Mouse (Mus musculus) ES-CJ7 (cell line): ENCODE results near the gene Fxyd6.

Experiments
- DNase-seq: peaks from one replicate; pipeline ENCODE4 v3.0.0; 2011; ENCODE audit warnings: low read depth, low spot score

The Fxyd6 gene

DNA sequence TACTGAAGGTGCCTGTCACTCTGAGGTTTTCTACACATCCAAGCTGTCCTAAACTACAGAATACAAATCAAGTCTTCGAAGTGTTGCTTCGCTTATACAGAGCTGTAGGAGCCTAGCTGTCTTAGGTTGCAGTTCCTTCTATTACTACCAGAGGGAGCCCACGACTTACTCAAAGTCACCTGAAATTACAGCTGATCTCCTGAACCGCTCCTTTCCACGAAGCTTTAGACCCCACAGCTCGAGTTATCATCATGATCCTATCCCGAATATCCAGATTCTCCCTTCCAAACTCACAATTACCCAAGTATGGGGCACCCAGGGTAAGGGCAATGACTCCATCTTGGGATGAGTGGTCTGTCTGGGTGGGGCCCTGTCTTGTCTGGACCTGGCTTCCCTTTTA is 41.8 kb downstream of the Fxyd6 start:
- peak; percentile 77 for DNase-seq

DNA sequence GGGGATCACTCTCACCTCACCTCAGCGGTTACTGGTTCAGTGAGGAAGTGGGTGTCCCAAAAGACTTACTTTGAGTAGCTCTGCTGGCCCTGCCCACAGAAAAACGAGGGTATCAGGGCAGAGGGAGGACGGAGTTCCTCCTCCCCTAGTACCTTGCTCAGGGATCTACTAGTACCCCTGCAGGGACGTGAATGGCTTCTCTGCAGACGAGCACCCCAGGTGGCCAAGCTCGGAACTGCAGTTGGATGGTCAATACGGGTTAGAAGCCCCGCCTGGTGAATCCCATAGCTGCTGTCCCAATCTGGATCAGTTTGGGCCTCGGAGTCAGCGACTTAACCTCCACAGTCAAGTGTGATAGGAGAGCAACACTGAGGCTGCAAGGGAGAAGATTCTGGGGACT is 42.3 kb downstream of the Fxyd6 start:
- peak; percentile 90 for DNase-seq

DNA sequence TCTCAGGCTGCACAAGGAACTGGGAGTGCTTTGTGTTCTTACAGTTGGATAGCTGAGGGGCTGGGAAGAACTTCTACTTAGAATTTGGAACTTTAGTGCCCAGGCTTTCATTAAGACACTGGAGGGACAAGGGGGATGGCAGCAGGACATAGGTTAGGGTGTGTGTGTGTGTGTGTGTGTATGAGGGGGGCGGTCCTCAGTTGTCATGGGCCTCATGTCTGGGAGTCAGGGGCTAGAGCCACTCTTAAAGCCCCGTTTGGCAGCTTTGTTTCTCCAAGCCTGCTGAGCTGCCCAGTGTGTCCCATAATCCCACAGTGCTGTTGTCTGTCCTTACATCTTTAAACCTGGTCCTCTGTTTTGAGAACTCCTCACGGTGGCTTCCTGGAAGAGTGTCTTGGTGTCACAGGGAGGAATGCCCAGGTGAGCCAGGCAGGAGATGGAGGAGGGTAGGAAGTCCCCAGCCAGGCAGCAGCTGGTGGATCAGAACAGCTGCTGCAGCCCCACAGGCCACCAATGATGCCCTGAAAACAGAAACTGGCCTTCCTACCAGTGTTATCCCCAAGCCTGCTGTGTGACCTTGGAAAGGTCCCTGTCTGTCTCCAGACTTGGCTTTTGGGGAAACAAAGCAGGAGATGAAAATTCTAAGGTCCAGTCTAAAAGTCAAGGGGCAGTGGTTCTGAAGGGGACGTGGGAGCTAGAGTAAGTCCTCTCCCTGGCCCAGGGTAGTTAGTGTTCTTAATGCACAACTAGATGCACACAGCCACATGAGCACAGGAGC is 42.9 kb downstream of the Fxyd6 start:
- DNase-seq: no peak

DNA sequence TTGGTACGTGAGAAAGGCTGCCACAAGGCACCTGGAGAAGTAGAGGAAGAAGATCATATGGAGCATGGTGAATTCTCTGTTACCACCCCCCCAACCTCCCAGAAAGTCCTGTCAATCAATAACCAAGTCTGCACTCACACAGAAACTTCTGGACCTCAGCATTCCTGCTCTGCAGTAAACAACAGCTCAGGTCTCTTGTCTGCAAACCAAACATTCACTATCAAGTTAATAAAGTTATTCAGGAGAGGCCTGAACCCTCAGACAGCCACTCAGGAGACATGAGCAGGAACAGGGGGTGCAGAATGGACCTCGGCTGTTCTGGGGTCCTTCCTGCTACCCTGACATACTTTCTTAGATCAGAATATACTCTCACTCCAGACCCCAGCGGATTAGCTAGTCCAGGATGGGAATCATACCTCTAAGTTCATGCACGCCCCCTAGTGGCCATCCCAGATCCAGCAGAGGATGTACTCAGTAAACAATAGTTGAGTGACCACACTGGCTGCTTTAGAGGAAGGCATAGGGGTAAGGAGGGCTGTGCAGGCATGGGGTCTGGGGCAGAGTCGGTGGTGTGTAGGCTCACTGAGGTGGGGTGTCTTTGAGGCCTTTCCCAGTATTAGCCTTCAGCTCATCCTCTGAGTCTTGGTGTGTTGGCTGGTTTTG is 43.6 kb downstream of the Fxyd6 start:
- DNase-seq: peak; percentile 84

DNA sequence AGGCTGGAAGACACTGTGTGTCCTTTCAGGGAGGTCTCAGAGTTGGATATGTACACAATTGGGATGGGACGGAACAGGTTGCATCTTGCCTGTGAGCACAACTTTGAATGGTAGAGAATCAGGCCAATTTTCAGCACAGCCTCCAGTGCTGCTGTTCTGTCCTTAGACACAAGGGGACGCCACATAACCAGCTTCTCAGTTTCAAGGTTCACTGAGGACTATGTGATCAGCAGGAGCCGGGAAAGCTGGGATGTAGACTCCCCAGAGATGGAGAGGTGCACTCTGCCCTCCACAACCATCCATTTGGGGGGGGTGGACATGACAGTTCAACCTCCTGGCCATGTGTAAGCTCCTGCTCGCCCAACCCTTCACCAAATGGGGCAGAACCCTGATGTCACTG is 45.9 kb downstream of the Fxyd6 start:
- DNase-seq: peak; percentile 51

DNA sequence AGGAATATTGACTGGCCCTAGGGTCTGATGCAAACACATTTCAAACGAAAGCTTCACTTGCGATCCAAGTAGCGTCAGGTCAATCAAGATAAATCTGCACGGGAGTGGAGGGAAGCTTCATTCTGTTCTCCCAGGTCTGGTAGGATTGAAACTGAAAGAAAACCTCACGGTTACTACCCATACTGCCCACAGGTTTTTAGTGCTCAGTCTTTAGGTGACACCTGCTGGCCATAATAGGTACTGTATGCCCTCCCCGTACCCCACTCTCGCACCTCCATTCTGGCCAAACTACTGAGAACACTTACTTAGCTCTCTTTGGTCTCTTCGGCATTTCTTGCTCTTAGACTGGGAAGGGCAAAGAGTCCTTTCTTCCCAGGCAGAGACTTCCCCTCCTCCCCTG is 47.3 kb downstream of the Fxyd6 start:
- peak; percentile 60 for DNase-seq

DNA sequence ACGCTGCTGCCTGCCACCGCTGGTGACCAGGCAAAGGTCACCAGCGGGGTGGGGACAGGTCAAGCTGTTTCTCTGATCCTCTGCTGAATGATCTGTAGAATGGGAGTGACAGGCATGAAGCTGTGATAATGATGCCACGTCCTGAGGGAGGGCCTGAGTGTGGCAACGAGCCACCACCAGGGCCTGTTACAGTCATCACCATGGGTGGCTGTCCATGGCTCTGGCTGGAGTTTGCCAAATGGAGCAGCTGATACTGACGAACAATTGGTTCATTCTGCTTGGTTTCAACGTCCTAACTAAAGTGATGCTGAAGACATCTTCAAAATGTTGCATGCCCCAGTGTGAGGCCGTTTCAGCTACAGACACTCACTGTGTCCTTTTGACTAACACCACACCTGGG is 48.3 kb downstream of the Fxyd6 start:
- no peak for DNase-seq

DNA sequence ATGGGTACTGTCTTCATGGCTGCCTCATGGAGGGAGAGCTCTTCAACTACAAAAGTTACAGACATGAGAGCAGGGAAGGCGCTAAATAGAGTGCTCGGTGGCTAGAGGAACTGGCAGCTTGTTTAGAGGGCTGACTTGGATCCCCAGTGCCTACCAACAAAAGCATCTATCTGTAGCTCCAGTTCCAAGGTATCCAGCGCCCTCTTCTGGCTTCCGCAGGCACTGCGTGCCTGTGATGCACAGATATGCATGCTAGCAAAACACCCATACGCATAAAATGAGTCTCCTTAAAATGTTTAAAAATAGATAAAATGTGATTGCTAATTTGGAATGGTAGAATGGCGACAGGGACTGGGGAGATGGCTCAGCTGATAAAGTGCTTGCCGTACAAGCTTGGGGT is 51.2 kb downstream of the Fxyd6 start:
- peak; percentile 66 for DNase-seq

DNA sequence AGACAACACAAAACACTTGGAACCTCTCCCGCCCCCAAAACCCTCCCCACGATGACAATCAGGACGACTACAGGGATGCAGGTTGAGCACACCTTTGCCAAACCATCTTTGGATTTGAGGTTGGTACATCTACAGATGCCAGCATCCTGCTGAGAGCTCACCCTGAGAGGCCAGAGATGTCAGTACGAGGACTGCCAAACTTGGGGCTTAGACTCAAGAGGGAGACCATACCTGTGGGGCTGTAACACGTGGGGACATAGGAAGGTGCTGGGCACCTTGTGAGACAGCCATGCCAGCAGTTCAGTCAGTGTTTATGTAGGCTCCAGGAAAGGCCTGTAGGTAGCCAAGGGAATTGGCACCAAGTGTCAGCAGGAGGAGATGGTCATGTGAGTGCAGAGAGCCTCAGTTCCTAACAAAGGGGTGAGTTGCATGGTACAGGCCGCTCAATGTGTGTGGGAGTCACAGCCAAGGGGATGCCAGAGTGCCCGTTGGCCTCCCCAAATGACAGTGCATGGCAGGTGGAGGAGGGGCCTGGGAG is 52.8 kb downstream of the Fxyd6 start:
- no peak for DNase-seq

DNA sequence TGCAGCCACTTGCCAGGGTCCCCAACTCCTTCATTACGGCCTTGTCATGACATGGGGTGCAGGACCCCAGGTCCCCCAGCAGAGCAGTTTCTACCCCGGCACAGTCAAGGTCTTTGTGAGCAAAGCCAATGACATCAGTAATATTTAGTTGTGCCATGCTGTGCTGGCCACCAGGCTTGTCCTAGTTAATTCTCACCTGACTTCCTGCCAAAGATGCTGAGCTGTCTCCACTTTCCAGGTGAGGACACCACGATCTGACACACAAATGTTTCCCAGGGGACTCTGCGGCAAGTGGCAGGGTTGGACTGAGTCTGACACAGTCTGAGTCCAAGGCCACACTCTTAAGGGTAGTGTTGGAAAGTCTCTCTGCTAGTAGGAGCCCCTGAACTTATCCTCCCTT is 56.5 kb downstream of the Fxyd6 start, which contains the start of gene Dscaml1:
Dscaml1 (plus strand) TSS at position 173 of the 400 bp plus-strand sequence.
- no peak for DNase-seq

DNA sequence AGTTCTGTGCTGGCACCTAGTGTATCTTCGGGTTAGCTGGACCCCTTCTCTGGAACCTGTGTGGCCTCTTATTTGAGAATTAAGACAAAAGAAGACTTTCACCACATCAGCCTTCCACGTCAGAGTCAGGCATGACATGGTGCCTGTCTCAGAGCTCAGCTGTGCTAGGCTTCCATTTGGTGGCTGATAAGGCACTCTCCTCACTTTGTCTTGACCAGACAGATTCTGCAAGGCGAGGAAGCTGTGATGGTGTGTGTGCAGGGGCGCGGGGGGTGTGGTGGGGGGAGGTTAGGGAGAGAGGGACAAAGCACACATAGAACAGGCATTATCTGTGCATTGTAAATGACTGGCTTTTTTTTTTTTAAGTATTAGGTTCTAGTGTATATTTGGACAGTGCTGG is 59.4 kb downstream of the Fxyd6 start:
- DNase-seq: no peak

DNA sequence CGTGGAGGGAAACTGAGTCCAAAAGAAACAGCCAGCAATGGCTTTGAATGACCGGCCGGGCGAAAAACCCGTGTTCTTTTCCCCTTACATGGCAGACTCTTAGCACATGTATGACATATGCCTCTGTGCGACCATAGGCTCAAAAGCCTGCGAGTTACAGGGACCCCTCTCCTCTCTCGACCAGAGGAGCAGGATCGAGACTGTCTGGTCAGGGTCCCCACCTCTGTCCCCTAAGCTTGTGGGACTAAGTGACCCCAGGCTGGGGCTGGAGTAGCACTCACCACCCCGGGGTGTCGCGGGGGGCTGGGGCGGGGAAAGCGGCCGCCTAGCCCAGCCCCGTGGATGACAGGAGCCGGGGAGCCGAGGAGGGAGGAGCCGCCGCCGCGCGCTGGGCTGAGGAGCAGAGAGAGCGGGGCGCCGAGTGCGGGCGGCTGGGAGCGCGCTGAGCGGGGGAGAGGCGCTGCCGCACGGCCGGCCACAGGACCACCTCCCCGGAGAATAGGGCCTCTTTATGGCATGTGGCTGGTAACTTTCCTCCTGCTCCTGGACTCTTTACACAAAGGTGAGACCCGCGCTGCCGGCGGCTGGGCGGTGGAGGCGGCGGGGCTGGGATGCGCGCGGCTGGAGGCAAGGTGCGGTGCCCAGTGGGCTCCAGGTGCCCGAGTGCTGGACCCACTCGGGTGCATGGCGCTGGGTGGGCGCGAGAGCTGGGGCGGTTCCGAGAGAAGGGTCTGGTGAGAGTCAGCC is 60.1 kb downstream of the Fxyd6 start:
- DNase-seq: no peak

DNA sequence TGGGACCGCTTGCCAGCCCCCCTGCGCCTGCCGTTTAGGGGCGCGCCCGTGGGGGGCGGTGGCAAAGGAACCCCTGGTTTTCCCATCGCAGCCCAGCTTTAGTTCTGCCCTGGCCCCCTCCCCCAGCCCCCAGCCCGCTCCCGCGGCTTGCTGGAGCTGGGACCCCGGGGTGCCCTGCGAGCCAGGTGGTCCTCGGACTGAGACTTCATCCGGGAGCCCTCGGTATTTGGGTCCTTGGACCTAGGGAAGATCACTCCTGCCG is 60.6 kb downstream of the Fxyd6 start:
- no peak for DNase-seq

DNA sequence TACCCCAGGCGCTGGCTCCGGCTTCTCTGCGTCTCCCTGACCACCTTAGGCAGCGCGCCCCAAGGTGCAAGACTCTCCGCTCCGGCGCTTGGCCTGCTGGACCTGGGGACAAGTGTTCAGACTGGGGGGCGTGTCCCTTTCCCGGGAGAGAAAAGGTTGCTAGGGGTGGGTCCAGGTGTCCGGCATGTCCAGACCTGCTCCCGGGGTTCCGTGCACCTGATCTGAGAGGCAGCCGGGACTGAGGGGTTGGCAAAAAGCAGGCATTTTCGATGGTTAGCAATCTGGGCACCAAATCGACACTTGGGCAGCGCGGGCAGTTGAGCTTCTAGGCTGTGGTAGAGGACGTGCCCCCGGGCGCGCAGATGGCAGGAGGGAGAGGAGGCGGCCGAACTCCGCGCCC is 61.2 kb downstream of the Fxyd6 start:
- peak; percentile 29 for DNase-seq

DNA sequence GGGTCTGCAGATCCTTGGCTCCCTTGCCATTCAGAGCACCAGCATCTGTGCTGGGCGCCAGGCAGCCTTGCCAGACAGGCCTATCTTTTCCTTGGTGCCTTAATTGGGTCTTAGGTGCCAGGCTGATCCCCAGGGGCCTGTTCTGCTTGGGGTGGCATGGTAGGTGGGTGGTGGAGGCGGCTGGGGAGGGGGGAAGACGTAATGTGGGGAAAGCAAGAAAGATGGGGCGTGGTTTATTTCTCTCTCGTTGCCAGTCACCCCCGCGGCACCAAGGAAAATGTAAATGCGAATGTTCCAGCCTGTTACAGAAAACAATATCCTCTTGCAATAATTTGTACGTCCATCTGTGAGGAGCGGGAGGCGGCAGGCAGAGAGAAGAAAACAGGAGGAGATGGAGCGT is 62.7 kb downstream of the Fxyd6 start:
- DNase-seq: no peak

DNA sequence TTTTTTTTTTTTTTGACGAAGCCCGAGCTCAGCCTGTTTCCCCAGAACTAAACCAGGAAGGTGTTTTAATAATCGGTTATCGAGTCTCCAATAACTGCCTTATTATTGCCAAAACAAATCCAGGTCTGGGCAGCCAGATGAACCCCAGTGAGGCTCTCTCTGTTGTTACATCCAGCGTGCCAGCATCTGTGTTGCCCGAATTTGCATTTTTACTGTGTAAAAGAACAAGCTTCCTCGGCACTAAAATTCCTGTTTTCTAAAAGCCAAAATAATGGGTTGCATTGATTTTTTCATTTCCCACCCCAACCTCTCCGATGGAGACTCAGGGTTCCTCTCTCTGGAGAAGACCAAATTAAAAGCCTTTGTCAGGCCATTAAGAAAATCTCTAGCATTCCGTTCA is 63.1 kb downstream of the Fxyd6 start:
- no peak for DNase-seq

DNA sequence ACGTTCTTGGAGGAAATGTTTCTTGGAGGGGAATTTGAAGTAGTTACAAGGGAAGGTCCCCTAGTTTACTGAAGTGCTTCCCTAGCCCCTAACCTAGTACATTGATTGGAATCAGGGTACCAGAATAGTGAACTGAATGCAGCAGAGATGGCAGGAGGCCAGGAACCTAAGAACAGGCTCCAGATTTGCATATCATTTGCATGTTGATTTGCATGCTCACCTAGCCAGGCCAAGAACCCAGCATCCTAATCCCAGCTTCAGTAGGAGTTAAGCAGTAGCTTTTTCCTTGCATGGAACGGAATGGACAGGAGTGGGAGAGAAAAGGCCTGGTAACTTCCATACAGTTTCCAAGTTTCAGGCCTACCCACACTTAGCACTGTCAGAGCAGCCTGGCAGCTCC is 64.2 kb downstream of the Fxyd6 start:
- no peak for DNase-seq

DNA sequence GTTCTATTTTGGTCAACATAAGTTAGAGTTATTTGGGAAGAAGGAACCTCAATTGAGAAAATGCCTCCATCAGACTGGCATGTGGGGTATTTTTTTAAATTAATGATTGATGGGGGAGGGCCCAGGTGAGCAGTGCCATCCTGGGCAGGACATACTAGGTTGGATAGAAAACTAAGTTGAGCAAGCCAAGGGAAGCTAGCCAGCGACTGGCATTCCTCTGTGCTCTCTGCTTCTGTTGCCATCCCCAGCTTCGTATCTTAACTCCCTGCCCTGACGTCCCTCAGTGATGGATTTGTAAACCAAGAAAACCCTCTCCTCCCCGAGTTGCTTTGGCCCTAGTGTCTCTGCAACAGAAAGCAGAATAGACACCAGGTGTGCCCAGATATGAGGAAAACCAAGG is 69.0 kb downstream of the Fxyd6 start:
- no peak for DNase-seq

DNA sequence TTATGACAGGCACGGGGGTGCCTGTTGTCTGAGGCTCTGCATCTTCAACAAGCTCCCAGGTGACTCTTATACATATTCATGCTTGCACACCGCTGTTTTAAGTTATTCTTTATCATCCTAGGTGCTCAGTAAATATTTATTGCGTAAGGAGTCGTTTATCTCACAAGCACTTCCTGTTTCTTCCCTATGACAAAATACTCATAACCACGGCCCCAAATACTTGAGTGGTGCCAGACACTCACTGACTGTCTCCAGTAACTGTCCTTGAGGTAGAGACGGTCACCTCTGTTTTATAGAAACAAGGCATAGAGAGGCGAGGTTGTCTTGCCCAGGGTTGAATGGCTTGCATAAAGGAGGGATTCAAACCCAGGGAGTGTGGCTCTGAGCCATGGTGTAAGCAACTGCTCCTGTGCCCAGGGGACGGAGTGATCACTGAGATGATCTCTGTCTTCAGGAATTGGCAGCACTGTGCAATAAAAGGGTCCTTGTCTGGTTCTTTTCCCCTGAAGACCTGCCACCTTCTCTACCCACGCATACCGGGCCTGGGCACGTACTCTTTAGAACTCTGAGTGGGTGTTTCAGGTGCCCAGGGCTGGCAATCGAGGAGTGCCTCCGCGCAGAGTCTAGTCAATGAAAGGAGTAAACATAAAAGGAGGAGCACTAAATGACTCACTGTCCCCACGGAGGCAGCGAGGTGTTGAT is 70.2 kb downstream of the Fxyd6 start:
- DNase-seq: no peak

DNA sequence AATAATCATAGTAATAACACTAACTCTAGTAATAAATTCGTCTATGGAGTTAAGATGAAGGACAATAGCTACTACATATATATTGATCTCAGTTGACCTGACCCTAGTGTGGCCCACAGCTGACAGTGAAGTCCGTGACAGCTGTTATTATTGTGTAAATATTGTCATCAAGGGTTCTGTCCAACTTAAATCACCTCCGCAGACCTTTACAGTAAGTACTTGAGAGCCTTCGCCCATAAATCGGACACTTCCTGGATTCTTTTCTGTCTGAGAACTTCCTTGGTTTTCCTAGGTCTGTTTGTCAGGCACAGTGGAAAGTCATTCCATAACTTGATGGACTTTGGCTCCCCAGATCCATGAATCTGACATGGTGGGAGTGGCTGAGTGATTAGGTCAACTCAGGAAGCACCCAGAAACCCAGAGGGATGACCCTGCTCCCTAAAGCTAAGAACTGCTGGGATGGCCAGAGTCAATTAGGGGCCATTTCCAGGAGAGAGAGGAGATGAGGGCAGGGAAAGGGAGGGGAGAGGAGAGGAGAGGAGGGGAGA is 74.3 kb downstream of the Fxyd6 start:
- no peak for DNase-seq
